1 mouse cellular context compared by ENCODE assay signal in genomic region chr11:4202995-4203704, GRCm38 (mm10).
TF ChIP-seq lines count a peak whose summit lies in the region.

No protein-coding gene starts in this region.

TF ChIP-seq in CH12.LX, 34 proteins besides CTCF, POLR2A, EP300 and RAD21 (continued from another document):
- no peak for TF ChIP-seq USF2 (conservative IDR thresholded peaks at IDR 0.05; ENCODE audit: low read depth, low read length)
- no peak for TF ChIP-seq RCOR1 (conservative IDR thresholded peaks at IDR 0.05; ENCODE audit: low read depth, low read length)
- no peak for TF ChIP-seq KAT2A (IDR thresholded peaks at IDR 0.05; ENCODE audit: insufficient replicate concordance, low read length)
- TF ChIP-seq ZNF384 (IDR thresholded peaks at IDR 0.05; ENCODE audit: low read depth, low read length), result no peak
TF ChIP-seq in CH12.LX: peak in this region for 0.
